Mouse (Mus musculus): ENCODE results near the gene Car10. TPM values are rescaled to one million over a fixed set of nuclear protein-coding genes. Genes with fewer than 3 reads are reported as not detected.

Gene Car10
- total RNA-seq, 1 experiment from 2014 or later, result not detected

GRCm38 (mm10) chr11:93525921-93526320 is 428.1 kb downstream of the Car10 start:
- ATAC-seq (ENCODE audit: extremely low read depth, insufficient number of reproducible peaks, low FRiP score, poor library complexity, severe bottlenecking), result no peak

DNA sequence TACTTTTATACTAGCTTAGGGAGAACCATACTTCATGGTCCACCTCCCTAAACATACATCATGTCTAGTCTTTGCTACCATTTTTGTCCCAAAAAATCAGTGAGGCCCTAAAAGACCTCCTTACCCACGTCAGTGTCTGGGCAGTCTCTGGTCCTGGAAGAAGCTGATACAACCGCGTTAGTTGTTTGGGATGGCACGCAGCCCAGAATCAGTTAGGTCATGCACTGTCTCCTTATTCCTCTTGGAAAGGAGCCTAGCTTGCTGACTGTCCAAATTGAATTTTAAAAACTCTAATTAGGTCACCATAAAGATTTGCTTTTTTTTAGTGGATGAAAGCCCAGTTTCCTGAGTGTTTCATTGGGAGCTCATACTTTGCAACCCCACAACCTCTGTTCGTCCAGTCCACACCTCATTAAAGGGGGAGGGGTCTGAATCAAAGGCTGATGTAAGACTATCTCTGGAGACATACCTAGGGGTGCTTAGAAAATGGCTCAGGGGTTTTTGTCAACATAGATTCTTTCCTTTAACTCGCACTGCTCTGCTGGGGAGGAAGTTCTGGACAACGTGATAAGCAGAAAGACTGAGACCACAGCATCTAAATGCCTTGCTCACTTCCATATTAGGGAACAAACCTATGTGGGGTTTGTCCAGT is 433.3 kb downstream of the Car10 start:
- no peak for ATAC-seq (ENCODE audit: extremely low read depth, insufficient number of reproducible peaks, low FRiP score, poor library complexity, severe bottlenecking)

DNA sequence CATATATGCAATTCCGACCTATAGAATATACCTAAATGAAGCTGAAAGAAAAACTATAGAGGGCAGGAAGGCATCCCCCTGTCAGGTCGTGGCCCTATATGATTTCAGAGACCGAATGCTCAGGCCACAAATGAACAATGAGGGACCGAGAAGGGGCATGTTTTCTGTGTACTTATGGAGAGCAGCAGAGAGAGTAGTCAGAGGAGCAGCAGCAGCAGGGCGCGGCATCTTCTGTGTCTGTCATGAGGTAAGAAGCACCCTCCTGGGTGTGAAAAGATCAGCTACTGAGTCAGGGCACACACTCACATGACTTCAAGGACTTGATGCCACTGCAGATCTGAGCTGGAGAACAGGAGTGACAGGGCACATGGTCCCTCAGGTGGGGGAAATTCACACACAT is 438.4 kb downstream of the Car10 start:
- ATAC-seq (ENCODE audit: extremely low read depth, insufficient number of reproducible peaks, low FRiP score, poor library complexity, severe bottlenecking), result no peak

- no peak for ATAC-seq (ENCODE audit: extremely low read depth, insufficient number of reproducible peaks, low FRiP score, poor library complexity, severe bottlenecking)
Observed at GRCm38 (mm10) chr11:93548904-93549303, 451.1 kb downstream of the Car10 start.

DNA sequence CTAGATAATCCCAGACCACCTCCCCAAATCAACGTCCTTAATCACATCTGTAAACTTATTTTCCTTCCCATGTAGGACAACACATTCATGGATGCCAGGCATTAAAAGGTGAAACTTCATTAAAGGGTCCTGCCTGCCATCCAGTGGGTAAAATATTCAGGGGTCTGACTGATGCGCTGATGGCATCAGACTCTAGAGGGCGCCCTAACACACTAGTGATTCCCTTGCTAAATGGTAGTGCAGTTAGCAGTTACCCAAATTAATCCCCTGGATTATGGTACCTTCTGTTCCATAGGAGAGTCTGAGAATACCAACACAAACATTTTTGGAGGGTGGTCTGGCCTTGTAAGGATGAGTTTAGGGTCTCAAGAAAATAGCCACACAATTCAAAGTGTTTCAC is 453.1 kb downstream of the Car10 start:
- ATAC-seq (ENCODE audit: extremely low read depth, insufficient number of reproducible peaks, low FRiP score, poor library complexity, severe bottlenecking), result no peak

DNA sequence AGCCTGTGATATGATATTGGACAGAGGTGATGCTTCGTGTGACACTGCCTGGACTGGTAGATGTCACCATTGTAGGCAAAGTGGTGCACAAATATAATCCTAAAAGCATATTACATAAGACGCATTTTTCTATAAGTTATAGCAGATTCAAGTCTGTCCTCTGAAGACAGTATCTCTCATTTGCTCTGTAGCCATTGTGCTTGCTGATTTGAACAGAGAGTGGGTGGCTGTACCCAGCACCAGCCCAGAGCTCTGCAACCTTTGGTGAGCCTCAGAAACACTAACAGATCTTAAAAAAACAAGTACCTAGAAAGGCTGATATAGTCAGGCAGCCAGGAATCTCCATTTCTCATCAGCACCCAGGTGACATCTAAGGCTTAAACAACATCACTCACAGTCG is 461.3 kb downstream of the Car10 start:
- no peak for ATAC-seq (ENCODE audit: extremely low read depth, insufficient number of reproducible peaks, low FRiP score, poor library complexity, severe bottlenecking)

- no peak for ATAC-seq (ENCODE audit: extremely low read depth, insufficient number of reproducible peaks, low FRiP score, poor library complexity, severe bottlenecking)
Observed at GRCm38 (mm10) chr11:93560570-93560969, 462.7 kb downstream of the Car10 start.

- ATAC-seq (ENCODE audit: extremely low read depth, insufficient number of reproducible peaks, low FRiP score, poor library complexity, severe bottlenecking), result no peak
Observed at GRCm38 (mm10) chr11:93562330-93562865, 464.6 kb downstream of the Car10 start.

DNA sequence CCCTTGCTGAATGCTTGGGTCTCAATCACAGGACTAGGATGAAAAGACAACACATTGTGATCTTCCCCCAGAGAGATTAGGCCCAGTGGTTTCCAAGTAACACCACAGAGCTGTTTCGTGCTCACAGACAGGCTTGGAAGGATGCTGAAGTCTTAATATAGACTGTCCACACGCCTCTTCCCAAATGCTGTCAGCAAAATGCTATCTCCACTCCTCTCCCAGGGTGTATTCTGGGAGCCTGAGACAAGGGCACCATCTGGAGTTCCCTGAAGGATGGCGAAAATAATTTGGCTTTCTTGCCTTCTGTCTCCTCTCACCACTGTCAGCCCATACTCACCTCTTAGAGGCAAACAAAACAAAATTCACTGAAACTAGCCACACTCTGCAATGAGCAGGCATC is 467.9 kb downstream of the Car10 start:
- no peak for ATAC-seq (ENCODE audit: extremely low read depth, insufficient number of reproducible peaks, low FRiP score, poor library complexity, severe bottlenecking)

DNA sequence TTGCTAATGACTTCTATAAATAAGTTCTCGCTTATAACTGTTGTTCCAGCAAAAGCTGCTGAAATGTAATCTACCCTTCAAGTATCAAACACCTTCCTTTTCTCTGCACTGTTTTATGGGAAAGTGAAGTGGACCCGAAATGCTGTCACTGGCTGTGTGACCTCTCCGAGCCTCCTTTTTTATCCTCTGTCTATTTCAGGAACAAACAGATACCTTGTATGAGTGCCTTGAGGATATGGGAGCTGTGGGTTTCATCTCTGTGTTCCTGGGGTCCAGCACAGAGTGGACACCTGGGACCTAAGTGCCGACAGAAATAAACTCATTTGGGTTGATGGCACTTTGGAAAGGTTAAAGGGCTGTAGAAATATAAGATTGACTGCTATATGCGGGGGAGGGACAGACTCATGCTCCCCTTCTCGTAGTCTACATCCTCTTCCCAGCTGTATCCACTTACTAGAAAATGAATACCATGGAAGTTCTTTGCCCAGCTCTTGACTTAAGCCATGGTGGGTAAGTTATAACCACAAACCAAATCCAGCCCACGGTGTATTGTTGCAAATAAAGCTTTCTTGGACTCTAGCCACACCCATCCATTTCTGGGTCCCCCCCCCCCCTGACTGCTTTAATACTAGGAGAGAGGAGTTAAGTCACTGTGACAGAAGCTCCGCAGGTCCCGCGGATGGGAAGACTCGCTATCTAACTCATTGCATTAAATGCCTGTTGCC is 474.3 kb downstream of the Car10 start:
- no peak for ATAC-seq (ENCODE audit: extremely low read depth, insufficient number of reproducible peaks, low FRiP score, poor library complexity, severe bottlenecking)

DNA sequence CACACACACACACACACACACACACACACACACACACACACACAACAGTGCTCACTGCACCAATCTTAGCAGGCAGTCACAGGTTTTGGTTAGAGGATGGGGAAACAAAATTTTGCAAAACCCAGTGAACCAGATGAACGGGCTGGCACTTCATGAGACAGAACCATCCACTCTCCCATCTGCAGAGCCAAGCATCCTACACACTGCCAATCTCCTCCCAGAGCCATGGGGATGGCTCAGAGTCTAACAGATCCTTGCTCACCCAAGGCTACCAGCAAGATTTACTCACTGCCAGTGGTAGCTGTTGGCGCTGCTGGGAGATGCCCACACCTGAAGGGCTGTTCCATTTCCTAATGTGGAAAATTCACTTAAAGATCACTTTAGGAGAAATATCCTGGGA is 479.6 kb downstream of the Car10 start:
- ATAC-seq (ENCODE audit: extremely low read depth, insufficient number of reproducible peaks, low FRiP score, poor library complexity, severe bottlenecking), result no peak

GRCm38 (mm10) chr11:93579626-93580025 is 481.8 kb downstream of the Car10 start:
- ATAC-seq (ENCODE audit: extremely low read depth, insufficient number of reproducible peaks, low FRiP score, poor library complexity, severe bottlenecking), result no peak

GRCm38 (mm10) chr11:93581326-93581725 is 483.5 kb downstream of the Car10 start:
- ATAC-seq (ENCODE audit: extremely low read depth, insufficient number of reproducible peaks, low FRiP score, poor library complexity, severe bottlenecking), result no peak

DNA sequence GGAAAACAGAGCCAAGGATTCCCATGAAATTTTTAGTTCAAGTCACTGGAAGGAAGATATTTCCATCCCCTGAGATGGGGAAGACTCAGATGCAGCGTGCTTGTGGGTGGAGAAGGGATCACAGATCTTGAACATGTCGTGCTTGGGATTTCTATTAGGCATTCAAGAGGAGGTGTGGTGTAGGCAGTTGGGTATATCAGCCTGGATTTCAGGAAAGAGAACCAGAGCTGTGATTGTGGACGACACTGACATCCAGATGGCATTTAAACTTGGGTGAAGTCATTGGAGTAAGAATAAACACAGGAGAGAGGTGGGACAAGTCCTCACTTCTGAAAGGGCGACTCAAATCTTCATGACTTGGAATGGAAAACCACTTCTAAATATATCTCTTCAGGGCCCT is 490.0 kb downstream of the Car10 start:
- no peak for ATAC-seq (ENCODE audit: extremely low read depth, insufficient number of reproducible peaks, low FRiP score, poor library complexity, severe bottlenecking)

DNA sequence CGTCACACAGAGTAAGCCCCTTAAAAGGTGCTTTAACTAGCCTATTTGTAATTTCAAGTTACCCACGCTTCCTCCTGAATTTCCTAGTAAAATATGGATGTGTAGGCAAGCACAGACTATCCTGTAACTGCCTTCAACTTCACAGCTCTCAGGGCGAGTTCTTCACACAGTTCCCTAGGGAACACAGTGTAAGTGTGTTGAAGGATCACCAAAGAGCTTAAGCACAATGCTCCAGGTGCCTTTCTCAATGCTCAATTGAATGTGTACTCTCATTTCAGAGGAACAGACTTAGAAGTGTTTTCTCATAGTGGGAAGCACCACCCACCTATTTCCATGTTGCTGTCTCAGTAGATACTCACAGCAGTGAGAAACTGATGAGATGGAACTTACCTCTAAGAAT is 492.8 kb downstream of the Car10 start:
- no peak for ATAC-seq (ENCODE audit: extremely low read depth, insufficient number of reproducible peaks, low FRiP score, poor library complexity, severe bottlenecking)

- ATAC-seq (ENCODE audit: extremely low read depth, insufficient number of reproducible peaks, low FRiP score, poor library complexity, severe bottlenecking), result no peak
Observed at GRCm38 (mm10) chr11:93594033-93594432, 496.2 kb downstream of the Car10 start.

DNA sequence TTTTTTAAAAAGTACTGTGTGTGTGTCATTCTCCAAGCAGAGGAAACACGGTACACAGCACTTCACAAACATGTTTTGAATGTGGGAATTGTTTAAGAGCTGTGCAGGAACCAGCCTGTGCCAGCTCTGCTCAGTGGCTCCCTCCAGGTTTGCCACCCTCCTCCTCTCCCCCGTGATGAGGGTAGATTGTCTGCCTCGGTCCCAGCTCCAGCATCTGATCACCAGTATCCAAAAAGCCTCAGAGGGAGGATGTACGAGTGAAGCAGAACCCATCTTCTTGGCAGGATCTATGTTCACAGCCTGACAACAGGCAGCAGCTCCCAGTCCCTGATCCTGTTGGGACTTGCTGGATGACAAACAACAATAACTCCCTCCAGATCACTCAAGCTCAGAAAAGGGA is 500.3 kb downstream of the Car10 start:
- ATAC-seq (ENCODE audit: extremely low read depth, insufficient number of reproducible peaks, low FRiP score, poor library complexity, severe bottlenecking), result no peak

DNA sequence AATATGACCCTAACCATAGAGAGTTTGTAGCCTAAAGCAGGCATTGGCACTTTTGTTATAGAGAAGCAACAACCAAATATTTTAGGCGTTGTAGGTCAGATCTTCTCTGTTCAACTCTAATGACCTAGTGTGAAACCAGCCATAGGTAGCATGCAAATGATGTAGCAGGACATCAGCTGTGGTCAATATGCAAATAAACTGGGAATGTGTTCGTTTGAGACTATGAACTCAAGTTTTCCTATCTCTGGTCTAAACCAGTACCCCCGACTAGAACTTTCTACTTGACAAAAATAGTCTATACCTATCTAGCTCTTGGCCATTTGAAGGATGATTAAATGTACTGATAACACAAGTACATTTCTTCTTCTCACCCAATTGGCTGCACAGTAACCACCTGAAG is 501.9 kb downstream of the Car10 start:
- ATAC-seq (ENCODE audit: extremely low read depth, insufficient number of reproducible peaks, low FRiP score, poor library complexity, severe bottlenecking), result no peak

DNA sequence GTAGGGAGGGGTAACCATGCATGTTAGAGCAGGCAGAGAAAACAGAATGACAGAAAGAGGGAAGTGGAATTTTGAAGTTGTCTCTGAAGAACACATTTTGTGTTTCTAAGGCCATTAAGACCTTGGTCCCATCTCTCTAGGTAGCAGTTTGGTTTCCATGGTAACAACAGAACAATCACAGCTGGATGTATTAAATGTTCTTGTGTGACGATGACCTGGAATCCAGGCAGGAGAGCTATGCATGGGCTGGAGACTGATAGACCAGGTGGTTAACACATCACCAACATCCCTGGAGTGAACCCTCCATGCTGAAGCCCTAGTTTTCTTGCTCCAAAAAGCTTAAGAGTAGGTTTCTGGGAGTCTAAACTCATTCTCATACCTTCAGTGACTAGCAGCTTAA is 505.7 kb downstream of the Car10 start:
- no peak for ATAC-seq (ENCODE audit: extremely low read depth, insufficient number of reproducible peaks, low FRiP score, poor library complexity, severe bottlenecking)

GRCm38 (mm10) chr11:93607111-93607510 is 509.3 kb downstream of the Car10 start:
- ATAC-seq (ENCODE audit: extremely low read depth, insufficient number of reproducible peaks, low FRiP score, poor library complexity, severe bottlenecking), result no peak

DNA sequence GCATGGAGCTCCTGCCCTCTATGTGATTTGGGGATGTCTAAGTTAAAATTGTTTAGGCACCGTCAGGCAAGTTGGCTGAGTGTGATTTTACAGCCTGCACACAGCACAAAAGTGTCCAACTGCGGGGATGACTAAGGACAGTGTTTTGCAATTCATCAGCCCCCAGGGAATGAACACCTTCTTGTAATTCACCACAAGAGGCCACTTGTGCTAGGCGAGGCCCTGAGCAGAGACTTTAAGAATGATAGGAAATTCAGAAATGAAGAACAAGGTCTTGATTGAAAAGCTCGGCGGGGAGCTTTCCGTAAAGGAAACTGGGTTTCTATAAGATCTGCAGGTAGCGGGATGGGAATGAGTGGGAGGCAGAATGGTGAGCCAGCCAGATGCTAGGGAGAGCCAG is 510.9 kb downstream of the Car10 start:
- ATAC-seq (ENCODE audit: extremely low read depth, insufficient number of reproducible peaks, low FRiP score, poor library complexity, severe bottlenecking), result no peak

Measured in neutrophil, adult 5-6 weeks (primary cell).